Comparison of ENCODE assay signal across 8 mouse cellular contexts in genomic region chr19:4905979-4906794, GRCm38 (mm10). TPM values are rescaled to one million over a fixed set of nuclear protein-coding genes. Genes with fewer than 3 reads are reported as not detected.
A peak's percentile ranks its signal among the peaks of the same experiment; 100 is the strongest.
DNase-seq lines count a peak whose midpoint lies in the region; ATAC-seq and TF ChIP-seq lines count a peak whose summit lies in the region.

Bbs1 (minus strand) TSS chr19:4906628.

- DNase-seq in ES-E14 (ENCODE audit: low read depth, low spot score), result peak; percentile 76
- DNase-seq in cerebellum, adult 11-12 months, result peak; percentile 64
- DNase-seq in heart, postnatal 25 days (ENCODE audit: low spot score), result peak; percentile 47
- DNase-seq in layer of hippocampus, adult 18-20 months (ENCODE audit: low spot score in 2 of 2), result peak; percentile 64 to 84
- peak; percentile 68 to 73 for DNase-seq in lung, adult 18-20 months

- peak within 1 kb of the TSS; percentile 67 to 83 for H3K4me3 ChIP-seq in ES-E14 (ENCODE audit: insufficient read depth in 1 of 2, low read depth in 1 of 2, low read length in 2 of 2, poor library complexity in 1 of 2, severe bottlenecking in 1 of 2)
- peak within 1 kb of the TSS; percentile 55 for H3K4me3 ChIP-seq in forebrain, embryonic 15.5 days
- H3K4me3 ChIP-seq in neural tube, embryonic 14.5 days (ENCODE audit: low read depth, low read length), result peak within 1 kb of the TSS; percentile 55
- peak within 1 kb of the TSS; percentile 99 for H3K4me3 ChIP-seq in testis, adult 2 months (ENCODE audit: control insufficient read depth, low read depth, low read length)

- ATAC-seq in forebrain, embryonic 15.5 days (replicated peaks), result peak; percentile 80
- ATAC-seq in neural tube, embryonic 14.5 days (ENCODE audit: low read depth), result peak; percentile 72

- H3K9me3 ChIP-seq in ES-E14 (ENCODE audit: control insufficient read depth, insufficient read depth, low read depth, low read length), result no peaks in the 10 kb centered on the region
- H3K9me3 ChIP-seq in forebrain, embryonic 15.5 days, result no peaks in the 10 kb centered on the region
- no peaks in the 10 kb centered on the region for H3K9me3 ChIP-seq in neural tube, embryonic 14.5 days (ENCODE audit: control insufficient read depth, low read length)

- peaks cover 19% of the 10 kb centered on the region for H3K36me3 ChIP-seq in ES-E14 (ENCODE audit: control insufficient read depth, insufficient read depth, low read length, poor library complexity, severe bottlenecking)
- H3K36me3 ChIP-seq in forebrain, embryonic 15.5 days, result peaks cover 39% of the 10 kb centered on the region
- H3K36me3 ChIP-seq in neural tube, embryonic 14.5 days (ENCODE audit: control insufficient read depth, insufficient read depth, low read length), result peaks cover 21% of the 10 kb centered on the region
- peaks cover 6% of the 10 kb centered on the region for H3K36me3 ChIP-seq in testis, adult 2 months (ENCODE audit: control insufficient read depth, insufficient read depth, low read length)

- H3K27ac ChIP-seq in ES-E14 (ENCODE audit: insufficient read depth, low read depth, low read length, poor library complexity, severe bottlenecking), result no peak within 1 kb of the TSS
- H3K27ac ChIP-seq in forebrain, embryonic 15.5 days (replicated peaks), result peak within 1 kb of the TSS; percentile 76
- H3K27ac ChIP-seq in neural tube, embryonic 14.5 days (ENCODE audit: low read depth, low read length), result peak within 1 kb of the TSS; percentile 69
- H3K27ac ChIP-seq in testis, adult 2 months (ENCODE audit: control insufficient read depth, insufficient read depth, low read depth, low read length), result peak within 1 kb of the TSS; percentile 84

- WGBS in forebrain, embryonic 15.5 days, result 7% methylated on average over 31 of the region's 31 CpGs
- WGBS in neural tube, embryonic 14.5 days, result 9% methylated on average over 31 of the region's 31 CpGs

- no peaks in the 10 kb centered on the region for H3K27me3 ChIP-seq in forebrain, embryonic 15.5 days
- H3K27me3 ChIP-seq in neural tube, embryonic 14.5 days (ENCODE audit: control insufficient read depth, insufficient read depth, low read length), result no peaks in the 10 kb centered on the region
- H3K27me3 ChIP-seq in testis, adult 2 months (ENCODE audit: control insufficient read depth, insufficient read depth, low read length), result no peaks in the 10 kb centered on the region

- peak within 1 kb of the TSS; percentile 56 for H3K9ac ChIP-seq in ES-E14 (ENCODE audit: insufficient read depth, low read depth, low read length, poor library complexity, severe bottlenecking)
- peak within 1 kb of the TSS; percentile 61 for H3K9ac ChIP-seq in forebrain, embryonic 15.5 days (replicated peaks)
- H3K9ac ChIP-seq in neural tube, embryonic 14.5 days (replicated peaks; ENCODE audit: low read depth, low read length), result peak within 1 kb of the TSS; percentile 61

- intact Hi-C loops in heart, postnatal 25 days (cut with DNase I), result loop anchor here (5.0 kb wide), 1 partner anchor 149 kb away; the partner anchor contains the start of gene Rbm4b

- H3K4me1 ChIP-seq in ES-E14 (ENCODE audit: control insufficient read depth in 2 of 2, insufficient read depth in 2 of 2, low read length in 2 of 2, poor library complexity in 1 of 2), result no peaks in the 10 kb centered on the region
- H3K4me1 ChIP-seq in forebrain, embryonic 15.5 days, result peaks cover 14% of the 10 kb centered on the region
- H3K4me1 ChIP-seq in neural tube, embryonic 14.5 days (ENCODE audit: control insufficient read depth, insufficient read depth, low read length), result peaks cover 6% of the 10 kb centered on the region; the same call in 1 of the 2 replicates
- H3K4me1 ChIP-seq in testis, adult 2 months (ENCODE audit: control insufficient read depth, insufficient read depth, low read length), result peaks cover 6% of the 10 kb centered on the region

- TF ChIP-seq CTCF in testis, adult 2 months (IDR thresholded peaks at IDR 0.05; ENCODE audit: control insufficient read depth, insufficient read depth, insufficient replicate concordance, low read depth, low read length), result no peak

- peak within 1 kb of the TSS; percentile 72 for H3K4me2 ChIP-seq in forebrain, embryonic 15.5 days (replicated peaks)
- H3K4me2 ChIP-seq in neural tube, embryonic 14.5 days (ENCODE audit: low read depth, low read length), result peak within 1 kb of the TSS; percentile 71

- peak; percentile 80 for TF ChIP-seq POLR2A in testis, adult 2 months (IDR thresholded peaks at IDR 0.05; ENCODE audit: control insufficient read depth, low read depth, low read length)

- in situ Hi-C loops in ES-E14 (cut with MboI; ENCODE audit: low sequenced_read_pairs in 2 of 2, unreplicated experiment in 2 of 2), result loop anchor here in 1 of 2 experiments (10.0 kb wide), 1 partner anchor 151 kb away; the partner anchor contains the start of gene Rbm4b

TF ChIP-seq in ES-E14, 5 proteins besides CTCF, POLR2A, EP300 and RAD21:
- TF ChIP-seq HCFC1 (IDR thresholded peaks at IDR 0.05; ENCODE audit: borderline replicate concordance, insufficient read depth, low read length) (peak; percentile 84; the same call in 1 of the 2 replicates), ZNF384 (IDR thresholded peaks at IDR 0.05; ENCODE audit: low read depth, low read length) (no peak)

RNA-seq across cellular contexts. Expression of gene Bbs1, which starts in this region (rescaled TPM):
- total RNA-seq in ES-E14 (2012; rRNA removed), result 5.4 and 6.8 TPM in 2 replicates
- polyA plus RNA-seq in forebrain, embryonic 15.5 days (2015; fragmentation: Nextera tagmentation; extraction: Ambion mirVana), result 9.7 and 10.6 TPM in 2 replicates
- 1 to 10 TPM; 4.0 to 4.1 TPM for total RNA-seq in heart, postnatal 25 days (2021)
- total RNA-seq in layer of hippocampus, adult 18-20 months (2021), result 10 to 100 TPM; 36.8 to 40.0 TPM
- 7.8 and 10.8 TPM in 2 replicates for polyA plus RNA-seq in neural tube, embryonic 14.5 days (2014; fragmentation: Nextera tagmentation; extraction: Ambion mirVana)
- polyA plus RNA-seq in testis, adult 2 months (2012; rRNA removed), result 15.5 and 16.5 TPM in 2 replicates
